Mouse (Mus musculus): ENCODE results near the gene Slc7a1. TPM values are rescaled to one million over a fixed set of nuclear protein-coding genes. Genes with fewer than 3 reads are reported as not detected.

The Slc7a1 gene
- total and polyA plus RNA-seq, 3 experiments, result 20.5 to 78.3 (median 69.5) TPM

DNA sequence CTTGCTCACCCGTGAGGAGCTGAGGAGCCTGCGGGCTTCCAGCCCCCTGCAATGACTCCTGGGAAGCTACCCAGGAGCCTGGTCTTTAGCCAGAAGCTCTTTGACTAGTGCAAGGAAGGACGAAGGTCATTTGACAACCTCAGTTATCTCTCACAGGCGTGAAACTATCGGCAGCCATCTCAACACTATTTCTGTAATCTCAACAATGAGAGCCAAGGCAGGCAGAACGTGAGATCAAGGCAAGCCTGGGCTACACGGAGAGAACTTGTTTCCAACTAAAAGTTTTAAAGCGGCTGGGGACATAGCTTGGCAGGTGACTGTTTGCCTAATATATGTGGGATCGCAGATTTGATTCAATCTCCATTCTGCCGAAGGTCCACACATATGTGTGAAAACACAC, 16.8 kb upstream of the Slc7a1 start:
- Histone ChIP-seq H3K27me3 (replicated peaks) (no peaks in the 10 kb centered on the region), H3K4me2 (ENCODE audit: insufficient read depth, low read depth, poor library complexity, severe bottlenecking) (no peak overlapping the region), H3K79me2 (replicated peaks; ENCODE audit: control insufficient read depth, extremely low read depth, insufficient read depth, poor library complexity, severe bottlenecking) (no peaks in the 10 kb centered on the region), H3K36me3 (replicated peaks in 1 of 2; ENCODE audit: control insufficient read depth in 1 of 2, insufficient read depth in 1 of 2, low read length in 1 of 2) (no peaks in the 10 kb centered on the region), H3K4me3 (replicated peaks in 1 of 3; ENCODE audit: low read depth in 2 of 3, low read length in 2 of 3, poor library complexity in 1 of 3) (no peak overlapping the region), H3K4me1 (ENCODE audit: control insufficient read depth in 1 of 2, insufficient read depth in 2 of 2) (peaks cover 2 to 10% of the 10 kb centered on the region in 2 experiments; a peak in 1 of 4 replicates), H3K9me3 (replicated peaks; ENCODE audit: low read length) (peaks cover 20% of the 10 kb centered on the region), H3K9ac (ENCODE audit: insufficient read depth, low read depth) (no peak overlapping the region), H3K27ac (ENCODE audit: insufficient read depth, low read depth) (no peak overlapping the region)
- in situ Hi-C loops (cut with MboI; ENCODE audit: low pct_ligation_motif_present, low pct_unique_long_range_greater_than_20kb, low sequenced_read_pairs), result no loop called here
- dilution Hi-C loops (cut with MboI; ENCODE audit: extremely low pct_ligation_motif_present, extremely low pct_unique_long_range_greater_than_20kb, low sequenced_read_pairs), result no loop called here
- TF ChIP-seq GABPA (IDR thresholded peaks at IDR 0.05; ENCODE audit: insufficient replicate concordance, low read depth, low read length), result no peak
- DNase-seq (ENCODE audit: extremely low read depth), result no peak

DNA sequence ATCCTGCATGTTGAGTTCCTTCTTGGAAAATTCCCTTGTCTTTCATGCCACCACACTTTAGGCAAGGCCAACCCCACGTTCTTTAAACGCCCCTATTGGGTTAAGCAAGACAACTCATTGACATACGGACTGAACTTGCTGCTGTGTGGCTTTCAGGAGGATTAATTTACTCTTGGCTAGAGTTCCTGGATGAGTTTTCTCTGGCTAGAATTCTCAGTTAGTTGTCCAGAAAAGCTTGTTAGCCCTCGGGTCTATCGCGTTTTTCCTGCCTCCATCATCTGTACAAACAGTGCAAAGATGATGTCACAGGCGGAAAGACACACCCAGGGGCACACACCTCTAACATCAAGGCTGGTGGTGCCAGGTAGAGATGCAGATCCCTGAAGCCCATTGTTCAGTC, 14.5 kb upstream of the Slc7a1 start:
- Histone ChIP-seq H3K4me1 (ENCODE audit: control insufficient read depth in 1 of 2, insufficient read depth in 2 of 2) (peaks cover 2 to 7% of the 10 kb centered on the region in 2 experiments; a peak in 1 of 4 replicates), H3K4me2 (ENCODE audit: insufficient read depth, low read depth, poor library complexity, severe bottlenecking) (no peak overlapping the region), H3K27me3 (replicated peaks) (no peaks in the 10 kb centered on the region), H3K9me3 (replicated peaks; ENCODE audit: low read length) (peaks cover 11% of the 10 kb centered on the region), H3K79me2 (replicated peaks; ENCODE audit: control insufficient read depth, extremely low read depth, insufficient read depth, poor library complexity, severe bottlenecking) (no peaks in the 10 kb centered on the region), H3K36me3 (replicated peaks in 1 of 2; ENCODE audit: control insufficient read depth in 1 of 2, insufficient read depth in 1 of 2, low read length in 1 of 2) (no peaks in the 10 kb centered on the region), H3K4me3 (replicated peaks in 1 of 3; ENCODE audit: low read depth in 2 of 3, low read length in 2 of 3, poor library complexity in 1 of 3) (no peak overlapping the region), H3K9ac (ENCODE audit: insufficient read depth, low read depth) (no peak overlapping the region), H3K27ac (ENCODE audit: insufficient read depth, low read depth) (no peak overlapping the region)
- DNase-seq (ENCODE audit: extremely low read depth), result no peak
- TF ChIP-seq MAFK (IDR thresholded peaks at IDR 0.05; ENCODE audit: insufficient replicate concordance, low read length) (no peak), SIN3A (IDR thresholded peaks at IDR 0.05; ENCODE audit: low read length) (no peak), MEF2A (IDR thresholded peaks at IDR 0.05; ENCODE audit: borderline replicate concordance, low read depth, low read length) (no peak), MYC (IDR thresholded peaks at IDR 0.05; ENCODE audit: low read depth, low read length) (no peak), BHLHE40 (IDR thresholded peaks at IDR 0.05; ENCODE audit: low read depth, low read length) (no peak), ETS1 (conservative IDR thresholded peaks at IDR 0.05; ENCODE audit: low read depth, low read length) (no peak), ZKSCAN1 (IDR thresholded peaks at IDR 0.05; ENCODE audit: borderline replicate concordance, low read depth, low read length) (no peak), CTCF (conservative IDR thresholded peaks at IDR 0.05 in 1 of 2, IDR thresholded peaks at IDR 0.05 in 1 of 2; ENCODE audit: low read depth in 2 of 2, low read length in 2 of 2) (no peak), KAT2A (IDR thresholded peaks at IDR 0.05; ENCODE audit: insufficient replicate concordance, low read length) (no peak), IRF4 (IDR thresholded peaks at IDR 0.05; ENCODE audit: low read depth, low read length) (no peak)
- in situ Hi-C loops (cut with MboI; ENCODE audit: low pct_ligation_motif_present, low pct_unique_long_range_greater_than_20kb, low sequenced_read_pairs), result no loop called here
- dilution Hi-C loops (cut with MboI; ENCODE audit: extremely low pct_ligation_motif_present, extremely low pct_unique_long_range_greater_than_20kb, low sequenced_read_pairs), result no loop called here

DNA sequence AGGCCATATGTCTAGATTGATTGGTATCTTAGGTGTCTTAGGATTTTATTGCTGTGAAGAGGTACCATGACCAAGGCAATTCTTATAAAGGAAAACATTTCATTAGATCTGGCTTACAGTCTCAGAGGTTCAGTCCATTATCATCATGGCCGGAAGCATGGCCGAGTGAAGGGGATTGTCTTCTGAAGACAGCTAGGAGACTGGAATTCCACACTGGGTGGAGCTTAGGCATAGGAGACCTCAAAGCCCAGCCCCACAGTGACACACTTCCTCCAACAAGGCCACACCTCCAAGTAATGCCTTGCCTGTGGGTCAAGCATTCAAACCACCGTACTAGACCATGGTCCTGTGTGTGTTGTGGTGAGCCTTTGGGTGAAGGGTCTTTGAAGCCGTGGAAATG, 12.8 kb upstream of the Slc7a1 start:
- no peak overlapping the region for H3K4me3 ChIP-seq (replicated peaks in 1 of 3; ENCODE audit: low read depth in 2 of 3, low read length in 2 of 3, poor library complexity in 1 of 3)
- DNase-seq (ENCODE audit: extremely low read depth), result no peak
- in situ Hi-C loops (cut with MboI; ENCODE audit: low pct_ligation_motif_present, low pct_unique_long_range_greater_than_20kb, low sequenced_read_pairs) (no loop called here), dilution Hi-C loops (cut with MboI; ENCODE audit: extremely low pct_ligation_motif_present, extremely low pct_unique_long_range_greater_than_20kb, low sequenced_read_pairs) (no loop called here)
- no peaks in the 10 kb centered on the region for H3K27me3 ChIP-seq (replicated peaks)
- H3K9me3 ChIP-seq (replicated peaks; ENCODE audit: low read length), result peaks cover under 1% of the 10 kb centered on the region
- no peak overlapping the region for H3K4me2 ChIP-seq (ENCODE audit: insufficient read depth, low read depth, poor library complexity, severe bottlenecking)
- H3K27ac ChIP-seq (ENCODE audit: insufficient read depth, low read depth), result no peak overlapping the region
- no peak overlapping the region for H3K9ac ChIP-seq (ENCODE audit: insufficient read depth, low read depth)
- TF ChIP-seq POLR2AphosphoS2 (IDR thresholded peaks at IDR 0.05; ENCODE audit: low read depth, low read length), result no peak
- no peak for TF ChIP-seq ZNF384 (IDR thresholded peaks at IDR 0.05; ENCODE audit: low read depth, low read length)
- TF ChIP-seq MAX (IDR thresholded peaks at IDR 0.05; ENCODE audit: low read length), result no peak
- no peak for TF ChIP-seq POLR2A (IDR thresholded peaks at IDR 0.05; ENCODE audit: low read depth, low read length)
- no peak for TF ChIP-seq BHLHE40 (IDR thresholded peaks at IDR 0.05; ENCODE audit: low read depth, low read length)
- no peak for TF ChIP-seq USF2 (conservative IDR thresholded peaks at IDR 0.05; ENCODE audit: low read depth, low read length)
- no peak for TF ChIP-seq MEF2A (IDR thresholded peaks at IDR 0.05; ENCODE audit: borderline replicate concordance, low read depth, low read length)
- no peak for TF ChIP-seq JUND (conservative IDR thresholded peaks at IDR 0.05; ENCODE audit: low read depth, low read length)
- no peak for TF ChIP-seq MAFK (IDR thresholded peaks at IDR 0.05; ENCODE audit: insufficient replicate concordance, low read length)
- TF ChIP-seq EP300 (IDR thresholded peaks at IDR 0.05; ENCODE audit: low read length), result no peak
- no peak for TF ChIP-seq TBP (conservative IDR thresholded peaks at IDR 0.05; ENCODE audit: low read depth, low read length)
- no peak for TF ChIP-seq ETS1 (conservative IDR thresholded peaks at IDR 0.05; ENCODE audit: low read depth, low read length)
- TF ChIP-seq NRF1 (IDR thresholded peaks at IDR 0.05; ENCODE audit: low read depth, low read length), result no peak
- no peak for TF ChIP-seq ELF1 (IDR thresholded peaks at IDR 0.05; ENCODE audit: low read depth, low read length)
- H3K36me3 ChIP-seq (replicated peaks in 1 of 2; ENCODE audit: control insufficient read depth in 1 of 2, insufficient read depth in 1 of 2, low read length in 1 of 2), result no peaks in the 10 kb centered on the region
- no peaks in the 10 kb centered on the region for H3K79me2 ChIP-seq (replicated peaks; ENCODE audit: control insufficient read depth, extremely low read depth, insufficient read depth, poor library complexity, severe bottlenecking)
- no peaks in the 10 kb centered on the region for H3K4me1 ChIP-seq (ENCODE audit: control insufficient read depth in 1 of 2, insufficient read depth in 2 of 2)
